Mouse (Mus musculus) liver, embryonic 11.5 days (tissue): ENCODE data around the gene Cct5. TPM values are rescaled to one million over a fixed set of nuclear protein-coding genes. Genes with fewer than 3 reads are reported as not detected.
A peak's percentile ranks its signal among the peaks of the same experiment; 100 is the strongest.

ENCODE experiments used
- ATAC-seq: fragments of 200-750 bp; cut with Nextera tagmentation; replicated peaks from 2 replicates; pipeline ENCODE4 v1.8.0; 2017; ENCODE audit warnings: moderate number of reproducible peaks, mild to moderate bottlenecking, moderate TSS enrichment, moderate library complexity; ENCODE audit not compliant: low FRiP score
- DNase-seq: peaks from one replicate; pipeline ENCODE4 v3.0.0-alpha.2; 2017; ENCODE audit warnings: low spot score
- H3K27ac ChIP-seq: fragments of 300-500 bp; sonication (generic); 2 replicates; pipeline ENCODE4 v1.5.1; 2014; ENCODE audit warnings: mild to moderate bottlenecking, low read depth, low read length, control low read depth
- H3K27me3 ChIP-seq: fragments of 300-500 bp; sonication (generic); replicated peaks from 2 replicates; pipeline ENCODE4 v1.6.1; 2014; ENCODE audit warnings: low read length, mixed read lengths; ENCODE audit not compliant: control insufficient read depth, insufficient read depth
- H3K36me3 ChIP-seq: fragments of 300-500 bp; sonication (generic); 2 replicates; pipeline ENCODE4 v1.6.1; 2014; ENCODE audit warnings: mild to moderate bottlenecking, low read length, moderate library complexity, mixed read lengths; ENCODE audit not compliant: control insufficient read depth, insufficient read depth
- H3K4me1 ChIP-seq: fragments of 300-500 bp; sonication (generic); replicated peaks from 2 replicates; pipeline ENCODE4 v1.6.1; 2014; ENCODE audit warnings: low read length, mixed read lengths; ENCODE audit not compliant: control insufficient read depth, insufficient read depth
- H3K4me2 ChIP-seq: fragments of 300-500 bp; sonication (generic); 2 replicates; pipeline ENCODE4 v1.6.1; 2014; ENCODE audit warnings: mild to moderate bottlenecking, control low read depth, moderate library complexity
- H3K4me3 ChIP-seq: fragments of 300-500 bp; sonication (generic); 2 replicates; pipeline ENCODE4 v1.5.1; 2014; ENCODE audit warnings: low read depth, low read length, control low read depth
- H3K9ac ChIP-seq: fragments of 300-500 bp; sonication (generic); 2 replicates; pipeline ENCODE4 v1.6.1; 2014; ENCODE audit warnings: low read depth, low read length, control low read depth
- H3K9me3 ChIP-seq: fragments of 300-500 bp; sonication (generic); 2 replicates; pipeline ENCODE4 v1.6.1; 2016; ENCODE audit warnings: low read length, inconsistent platforms, mixed read lengths; ENCODE audit not compliant: control insufficient read depth
- WGBS: fragments of 180-500 bp; shearing (Covaris S2); extraction: QIAGEN DNeasy Blood & Tissue Kit; methylation state at CpG from one replicate; pipeline ENCODE4 v1.1.7; 2014; 5-methylcytosine and 5-hydroxymethylcytosine counted together
- polyA plus RNA-seq: library from polyadenylated mRNA; unstranded; fragments of >200 nt; fragmentation: Nextera tagmentation; extraction: Ambion mirVana; gene quantifications from 2 replicates; pipeline ENCODE4 v1.2.1, GENCODE M21; 2014

Cct5 gene
- polyA plus RNA-seq, 1 experiment from 2014 or later, result 683 TPM

- Histone ChIP-seq H3K4me3 (no peak overlapping the region), H3K4me1 (no peaks in the 10 kb centered on the region), H3K4me2 (no peak overlapping the region), H3K27ac (no peak overlapping the region), H3K9ac (no peak overlapping the region), H3K36me3 (no peaks in the 10 kb centered on the region), H3K9me3 (no peaks in the 10 kb centered on the region), H3K27me3 (no peaks in the 10 kb centered on the region)
- no peak for DNase-seq
- ATAC-seq, result no peak
- 84% methylated on average over 12 of the region's 12 CpGs for WGBS
Measured at GRCm38 (mm10) chr15:31631396-31631858, 29.8 kb upstream of the Cct5 start.

GRCm38 (mm10) chr15:31629556-31629955 is 28.0 kb upstream of the Cct5 start:
- Histone ChIP-seq H3K36me3 (no peaks in the 10 kb centered on the region), H3K4me2 (no peak overlapping the region), H3K4me1 (no peaks in the 10 kb centered on the region), H3K27me3 (no peaks in the 10 kb centered on the region), H3K9ac (no peak overlapping the region), H3K9me3 (no peaks in the 10 kb centered on the region), H3K4me3 (no peak overlapping the region), H3K27ac (no peak overlapping the region)
- WGBS, result 82% methylated on average over 3 of the region's 3 CpGs
- ATAC-seq, result no peak
- DNase-seq, result no peak

GRCm38 (mm10) chr15:31628180-31628579 is 26.6 kb upstream of the Cct5 start:
- no peak for ATAC-seq
- no peaks in the 10 kb centered on the region for H3K36me3 ChIP-seq
- WGBS, result 76% methylated on average over 10 of the region's 10 CpGs

GRCm38 (mm10) chr15:31627277-31628154 is 25.9 kb upstream of the Cct5 start:
- no peak for ATAC-seq
- H3K4me2 ChIP-seq, result peak overlapping the region; percentile 22; the same call in 1 of the 2 replicates
- H3K4me1 ChIP-seq, result no peaks in the 10 kb centered on the region
- no peak overlapping the region for H3K27ac ChIP-seq
- no peaks in the 10 kb centered on the region for H3K9me3 ChIP-seq
- H3K4me3 ChIP-seq, result no peak overlapping the region
- no peaks in the 10 kb centered on the region for H3K36me3 ChIP-seq
- no peak overlapping the region for H3K9ac ChIP-seq
- WGBS, result 56% methylated on average over 12 of the region's 12 CpGs
- H3K27me3 ChIP-seq, result no peaks in the 10 kb centered on the region
- no peak for DNase-seq

More at GRCm38 (mm10) chr15:31628180-31628579, 26.6 kb upstream of the Cct5 start:
- Histone ChIP-seq H3K9me3 (no peaks in the 10 kb centered on the region), H3K4me1 (no peaks in the 10 kb centered on the region), H3K4me3 (no peak overlapping the region), H3K27ac (no peak overlapping the region), H3K27me3 (no peaks in the 10 kb centered on the region), H3K4me2 (no peak overlapping the region), H3K9ac (no peak overlapping the region)
- no peak for DNase-seq

GRCm38 (mm10) chr15:31619521-31619920 is 17.9 kb upstream of the Cct5 start:
- ATAC-seq, result no peak
- Histone ChIP-seq H3K4me2 (no peak overlapping the region), H3K9ac (no peak overlapping the region), H3K36me3 (peaks cover 11% of the 10 kb centered on the region; the same call in 1 of the 2 replicates), H3K27me3 (no peaks in the 10 kb centered on the region), H3K4me3 (no peak overlapping the region), H3K9me3 (no peaks in the 10 kb centered on the region), H3K27ac (no peak overlapping the region), H3K4me1 (no peaks in the 10 kb centered on the region)
- WGBS, result 89% methylated on average over 8 of the region's 8 CpGs
- DNase-seq, result no peak

GRCm38 (mm10) chr15:31617261-31617660 is 15.7 kb upstream of the Cct5 start:
- no peak overlapping the region for H3K9ac ChIP-seq
- no peak overlapping the region for H3K4me2 ChIP-seq
- H3K9me3 ChIP-seq, result no peaks in the 10 kb centered on the region
- no peak for ATAC-seq
- H3K27me3 ChIP-seq, result no peaks in the 10 kb centered on the region
- H3K36me3 ChIP-seq, result peaks cover 11% of the 10 kb centered on the region; the same call in 1 of the 2 replicates
- WGBS, result 89% methylated on average over 9 of the region's 9 CpGs
- no peaks in the 10 kb centered on the region for H3K4me1 ChIP-seq
- no peak overlapping the region for H3K27ac ChIP-seq
- H3K4me3 ChIP-seq, result no peak overlapping the region
- DNase-seq, result no peak

GRCm38 (mm10) chr15:31614666-31615065 is 13.1 kb upstream of the Cct5 start:
- Histone ChIP-seq H3K9me3 (no peaks in the 10 kb centered on the region), H3K4me1 (no peaks in the 10 kb centered on the region), H3K4me2 (no peak overlapping the region), H3K4me3 (no peak overlapping the region), H3K36me3 (peaks cover 11% of the 10 kb centered on the region; the same call in 1 of the 2 replicates), H3K9ac (no peak overlapping the region), H3K27ac (no peak overlapping the region), H3K27me3 (no peaks in the 10 kb centered on the region)
- no peak for DNase-seq
- 87% methylated on average over 2 of the region's 2 CpGs for WGBS
- ATAC-seq, result no peak

GRCm38 (mm10) chr15:31613826-31614453 is 12.3 kb upstream of the Cct5 start:
- DNase-seq, result no peak
- Histone ChIP-seq H3K4me2 (no peak overlapping the region), H3K9ac (no peak overlapping the region), H3K4me1 (no peaks in the 10 kb centered on the region), H3K9me3 (no peaks in the 10 kb centered on the region), H3K36me3 (peaks cover 7% of the 10 kb centered on the region; the same call in 1 of the 2 replicates), H3K27ac (no peak overlapping the region), H3K27me3 (no peaks in the 10 kb centered on the region), H3K4me3 (no peak overlapping the region)
- 75% methylated on average over 6 of the region's 6 CpGs for WGBS
- ATAC-seq, result no peak
